Mouse (Mus musculus): ENCODE data around the gene Uts2r.

DNA sequence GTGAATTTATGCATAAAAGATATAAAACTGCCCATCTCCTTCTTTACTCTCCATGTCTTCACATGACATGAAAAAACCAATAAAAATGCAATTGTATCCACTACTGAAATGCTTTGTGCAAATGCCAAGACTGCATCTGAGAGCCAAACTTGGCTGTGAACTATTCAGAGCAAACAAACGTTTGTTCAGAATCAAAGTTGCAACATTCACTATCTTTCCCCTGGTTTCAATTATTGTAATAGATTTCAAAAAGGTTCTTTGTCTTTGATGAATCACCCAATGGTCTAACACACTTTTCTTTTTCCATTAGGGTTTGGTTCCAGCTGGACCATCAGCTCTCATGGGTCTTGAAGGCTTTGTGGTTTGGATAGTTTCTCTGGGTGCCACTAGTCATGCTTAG lies 30.5 kb upstream of the Uts2r start:
- TF ChIP-seq CTCF (IDR thresholded peaks at IDR 0.05; ENCODE audit: low read depth) (no peak), EP300 (IDR thresholded peaks at IDR 0.05; ENCODE audit: low read depth) (no peak)
